Mouse (Mus musculus) layer of hippocampus, adult 8-10 months (tissue): ENCODE measurements around the gene Gm42372. TPM values are rescaled to one million over a fixed set of nuclear protein-coding genes. Genes with fewer than 3 reads are reported as not detected.
A peak's percentile ranks its signal among the peaks of the same experiment; 100 is the strongest.
"Not testable (repeated sequence)": the region's sequence is repeated elsewhere in the genome, so short reads cannot be mapped to it uniquely, and the experiment has no call there.

Experiments
- DNase-seq, 2 experiments: peaks; one replicate each; pipeline ENCODE4 v3.0.0; 2022; ENCODE audit warnings: low spot score in 2 of 2
- total RNA-seq, 4 experiments: library from RNA; stranded (reverse); gene quantifications; 2 replicates each; pipeline ENCODE4 v1.2.4; 2022

Gm42372 gene
- 10 to 100 TPM; 47.3 to 63.6 (median 51.9) TPM for total RNA-seq

DNA sequence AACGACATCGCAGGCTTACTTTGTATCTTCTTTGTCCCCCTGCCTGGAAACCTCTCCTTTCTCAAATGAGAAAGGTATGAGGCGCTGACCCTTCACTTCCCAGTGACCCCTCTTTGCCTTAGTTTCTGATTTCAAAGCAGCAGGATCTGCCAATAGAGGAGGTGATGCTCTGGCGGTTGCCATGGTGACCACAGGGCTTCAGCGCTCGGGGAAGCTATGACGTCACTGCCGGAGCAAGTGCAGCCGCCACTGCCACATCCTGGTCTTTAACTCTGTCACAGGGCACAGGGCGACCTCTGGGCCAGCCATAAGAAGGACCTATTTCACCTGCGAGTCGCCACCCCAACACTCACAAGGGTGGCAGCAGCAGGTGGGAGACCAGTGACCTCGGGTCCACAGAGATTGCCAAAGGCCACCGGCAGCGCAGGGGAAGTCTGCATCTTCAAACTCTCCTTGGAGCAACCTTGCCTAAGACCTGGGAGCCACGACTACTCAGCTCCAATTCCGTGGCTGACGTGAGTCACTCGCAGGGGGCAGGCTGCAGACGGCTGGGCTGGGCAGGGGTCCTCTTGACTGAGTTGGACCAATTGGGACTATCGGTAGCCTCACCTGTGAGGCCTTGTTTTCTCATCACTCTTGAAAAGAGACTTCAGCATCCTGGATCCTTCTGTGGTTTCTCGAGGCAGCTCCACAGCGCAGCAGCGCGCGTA, at the start of gene Gm42372:
Gm42372 (plus strand) TSS at position 228 of the 710 bp plus-strand sequence.
- DNase-seq: peak; percentile 89 to 92

DNA sequence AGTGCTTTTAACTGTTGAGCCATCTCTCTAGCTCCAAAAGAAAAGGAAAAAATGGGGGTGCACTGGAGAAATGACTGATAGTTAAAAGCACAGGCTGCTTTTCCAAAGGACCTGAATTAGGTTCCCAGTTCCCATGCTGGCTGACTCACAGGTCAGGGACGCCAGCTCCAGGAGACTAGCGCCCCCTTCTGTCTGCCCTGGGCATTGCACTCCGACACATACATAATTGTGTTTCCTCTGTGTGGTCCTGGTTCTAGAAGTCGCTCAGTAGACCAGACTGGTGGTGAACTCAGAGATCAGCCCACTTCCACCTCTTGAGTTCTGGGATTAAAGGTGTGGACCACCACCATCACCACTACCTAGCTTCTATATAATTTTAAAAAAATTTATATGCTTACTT, 45.6 kb upstream of the Gm42372 start:
- no peak for DNase-seq

DNA sequence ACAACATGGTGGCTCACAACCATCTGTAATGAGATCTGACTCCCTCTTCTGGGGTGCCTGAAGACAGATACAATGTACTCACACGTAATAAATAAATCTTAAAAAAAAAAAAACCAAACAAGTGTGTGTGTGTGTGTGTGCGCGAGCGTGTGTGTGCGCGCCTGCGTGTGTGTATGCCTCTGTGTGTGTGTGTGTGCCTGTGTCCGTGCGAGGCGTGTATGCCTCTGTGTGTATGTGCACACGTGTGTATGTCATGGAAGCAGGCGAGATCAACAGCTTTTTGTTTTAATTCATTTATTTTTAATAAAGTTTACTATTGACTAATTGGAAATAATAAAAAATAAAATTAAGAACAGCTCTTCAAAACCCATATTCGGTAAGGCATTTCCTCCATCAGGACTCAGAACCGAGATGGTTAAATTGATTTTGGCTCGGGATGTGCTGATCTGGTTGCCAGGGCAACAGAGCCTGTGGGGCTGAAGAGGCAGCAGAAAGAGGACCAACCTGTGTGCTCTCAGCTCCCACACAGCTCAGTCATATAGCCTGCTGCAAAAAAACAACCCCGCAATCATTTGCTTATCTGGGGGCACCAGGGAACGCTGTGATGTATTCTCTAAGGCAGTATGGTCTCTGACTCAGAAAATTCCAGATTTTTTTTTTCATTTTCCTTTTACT, 44.6 kb upstream of the Gm42372 start:
- DNase-seq: peak; percentile 75 to 83

DNA sequence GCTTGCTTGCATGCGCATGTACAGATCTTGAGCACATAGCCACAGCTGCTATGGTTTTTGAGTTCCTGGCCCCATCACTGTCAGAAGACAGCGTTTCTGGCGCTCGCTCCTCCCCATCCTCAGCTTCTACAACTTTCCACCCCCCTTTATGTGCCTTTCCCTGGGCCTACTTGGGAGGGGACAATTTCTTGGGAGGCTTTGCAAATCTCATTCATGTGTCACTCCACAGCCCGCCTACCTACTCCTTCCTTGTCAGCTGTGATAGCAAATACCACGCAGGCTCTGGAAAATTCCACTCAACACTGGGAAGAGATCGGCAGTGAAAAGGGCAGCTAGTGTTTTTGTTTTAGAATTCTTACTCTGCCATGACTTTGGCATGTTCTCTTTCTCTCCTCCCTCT, 42.6 kb upstream of the Gm42372 start:
- peak in 1 of 2 experiments; percentile 73 for DNase-seq

DNA sequence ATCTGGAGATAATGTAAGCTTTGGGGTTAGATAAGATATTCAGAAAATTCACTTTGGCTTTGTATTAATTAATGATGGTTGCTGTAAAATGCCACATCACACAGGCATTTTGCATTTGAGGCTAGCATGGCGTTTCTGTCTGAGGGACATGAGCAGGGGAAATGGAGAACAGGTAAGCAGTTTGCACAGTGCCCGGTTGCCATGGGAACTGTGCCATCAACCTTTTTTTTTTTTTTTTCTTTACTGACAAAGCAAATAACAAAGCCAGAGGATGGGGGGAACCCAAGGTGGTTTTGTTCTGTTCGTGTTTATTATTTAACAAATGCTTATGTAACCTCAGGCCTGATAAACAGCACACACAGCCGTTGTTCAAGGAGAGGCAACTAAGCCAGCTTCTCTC, 40.0 kb upstream of the Gm42372 start:
- no peak for DNase-seq

DNA sequence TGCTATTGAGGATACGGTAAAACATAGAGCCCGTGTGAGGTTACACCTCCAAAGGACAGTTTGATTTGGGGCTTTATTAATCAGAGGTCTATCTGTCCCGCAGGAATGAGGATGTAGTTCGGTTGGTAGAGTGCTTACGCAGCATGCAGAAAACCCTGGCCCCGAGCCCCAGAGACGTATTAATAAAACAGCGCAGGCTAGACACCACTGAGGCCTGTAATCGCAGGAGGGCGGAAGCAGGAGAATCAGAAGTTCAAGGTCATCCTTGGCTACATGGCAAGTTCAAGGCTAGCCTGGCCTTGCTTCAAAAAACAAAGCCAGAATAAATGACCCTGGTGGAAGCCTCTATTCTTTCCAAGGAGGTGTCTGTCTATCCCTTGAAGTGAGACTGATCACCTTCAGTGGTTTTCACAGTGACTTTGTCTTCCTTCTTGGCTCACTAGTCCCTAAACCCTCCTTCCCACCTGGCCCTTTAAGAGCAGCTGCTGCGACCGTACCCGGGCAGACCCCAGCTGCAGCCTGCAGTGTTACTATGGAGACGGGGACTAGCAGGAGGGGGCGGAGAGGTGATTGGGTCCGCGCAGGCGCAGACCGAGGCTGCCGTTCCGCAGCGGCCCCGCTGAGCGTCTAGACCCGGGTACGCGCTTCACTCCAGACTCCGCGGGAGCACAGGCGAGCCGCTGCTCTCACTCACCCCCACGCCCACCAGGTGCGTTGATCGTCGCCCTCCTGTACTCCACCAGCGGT, 38.7 kb upstream of the Gm42372 start, which contains the start of gene Pnmal2:
Pnmal2 (plus strand) TSS at position 622 of the 747 bp plus-strand sequence.
- DNase-seq: peak; percentile 87 to 89

DNA sequence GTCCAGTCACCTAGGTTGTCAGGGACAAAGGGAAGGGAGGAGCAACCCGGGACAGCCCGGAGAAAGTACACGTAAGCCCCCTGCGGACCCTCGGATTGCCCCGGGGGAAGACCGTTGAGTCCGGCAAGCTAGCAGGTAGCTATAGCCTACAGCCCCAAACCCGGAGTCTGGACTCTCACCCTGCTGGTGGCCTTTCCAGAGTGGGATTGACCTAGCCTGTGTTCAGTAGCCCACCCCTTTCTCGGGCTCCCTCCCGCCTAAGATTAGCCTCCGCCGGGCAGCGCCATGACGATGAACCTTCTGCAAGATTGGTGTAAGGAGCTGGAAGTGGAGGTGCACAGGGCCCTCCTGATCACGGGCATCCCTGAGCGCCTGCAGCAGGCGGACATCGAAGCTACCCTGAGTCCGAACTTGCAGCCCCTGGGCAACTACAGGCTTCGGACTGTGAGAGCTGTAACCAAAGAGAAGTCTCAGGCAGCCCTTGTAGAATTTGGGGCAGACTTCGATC, 38.0 kb upstream of the Gm42372 start:
- DNase-seq: no peak

DNA sequence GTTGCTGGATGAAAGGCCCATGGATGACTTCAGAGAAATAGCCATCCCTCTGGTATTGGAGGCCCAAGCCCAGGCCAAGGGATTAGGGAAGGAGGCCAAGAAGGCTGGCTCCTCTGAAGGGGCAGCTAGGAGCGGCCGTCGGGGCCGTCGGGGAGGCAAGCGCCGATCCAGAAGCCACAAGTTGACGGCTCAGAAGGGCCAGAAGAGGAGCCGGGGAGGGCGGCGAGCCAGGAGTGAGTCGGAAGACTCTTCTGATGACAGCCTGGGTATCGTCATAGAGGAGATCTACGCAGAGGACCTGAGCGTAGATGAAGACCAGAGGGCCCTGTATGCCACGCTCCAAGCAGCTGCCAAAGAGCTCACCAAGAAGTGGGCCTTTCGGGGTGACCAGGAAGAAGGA, 37.5 kb upstream of the Gm42372 start:
- DNase-seq: no peak

DNA sequence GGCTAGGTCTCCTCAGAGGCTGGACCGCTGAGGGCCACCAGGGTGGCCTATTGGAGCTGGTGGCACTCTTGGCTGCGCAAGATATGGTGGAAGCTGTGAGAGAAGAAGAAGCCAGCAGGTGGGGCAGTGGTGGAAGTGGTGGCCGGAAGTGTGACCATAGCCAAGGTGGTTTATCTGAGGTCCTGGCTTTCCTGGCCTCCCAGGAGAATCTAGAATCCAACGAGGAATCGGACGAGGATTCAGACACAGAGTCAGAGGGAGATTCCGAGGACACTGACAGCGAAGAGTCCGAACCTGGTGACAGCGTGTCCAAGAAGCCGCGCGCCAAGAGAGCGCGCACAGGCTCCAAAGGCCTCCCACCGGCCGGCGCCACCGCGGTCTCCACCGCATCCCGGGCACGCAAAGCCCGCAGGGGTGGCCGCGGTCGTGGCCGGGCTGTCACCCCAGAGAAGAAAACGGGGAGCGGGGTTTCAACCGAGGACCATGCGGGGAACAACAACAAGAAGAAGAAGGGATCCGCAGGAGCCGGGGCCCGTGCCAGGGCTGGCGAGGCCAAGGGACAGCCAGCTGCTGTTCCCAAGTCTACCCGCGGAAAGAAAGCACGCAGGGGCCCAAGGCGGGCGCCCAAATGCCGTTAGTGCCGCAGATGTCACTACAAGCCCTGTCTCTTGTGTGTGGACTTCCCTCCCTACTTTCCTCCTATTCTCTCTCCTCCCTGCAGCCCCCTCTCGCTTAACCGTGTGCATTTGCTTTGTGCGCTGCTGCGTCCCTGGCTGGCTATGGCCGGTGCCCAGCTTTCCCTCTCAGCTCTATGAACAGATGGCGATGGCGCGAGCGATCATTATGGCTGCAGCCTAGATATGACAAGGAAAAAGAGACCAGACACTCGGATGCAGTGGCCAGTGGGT, 36.2 kb upstream of the Gm42372 start:
- no peak for DNase-seq

DNA sequence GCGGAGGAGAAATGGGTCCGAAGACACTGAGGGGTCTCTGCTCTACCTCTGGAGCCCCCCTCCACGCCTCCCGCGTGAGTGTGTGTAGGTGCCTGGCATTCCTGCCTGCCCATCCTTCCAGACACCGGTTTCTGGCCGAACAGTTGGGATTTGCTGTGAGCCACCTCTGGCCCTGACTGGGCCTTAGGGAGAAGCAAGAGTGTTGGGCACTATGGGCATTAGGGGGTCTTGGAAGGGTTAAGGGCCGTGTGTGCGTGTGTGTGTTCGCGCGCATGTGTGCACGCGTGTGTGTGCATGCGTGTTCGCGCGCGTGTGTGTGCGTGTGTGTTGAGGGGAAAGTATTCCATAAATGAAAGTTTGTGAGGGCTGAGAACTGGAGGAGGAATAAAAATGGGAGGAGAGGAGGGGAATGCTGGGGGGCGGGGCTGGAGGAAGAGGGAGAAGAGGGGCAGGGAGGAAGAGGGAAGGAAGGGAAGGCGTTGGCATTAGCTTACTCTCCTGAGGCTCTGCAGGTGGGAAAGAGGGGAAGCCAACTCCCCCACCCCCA, 35.5 kb upstream of the Gm42372 start:
- no peak for DNase-seq

DNA sequence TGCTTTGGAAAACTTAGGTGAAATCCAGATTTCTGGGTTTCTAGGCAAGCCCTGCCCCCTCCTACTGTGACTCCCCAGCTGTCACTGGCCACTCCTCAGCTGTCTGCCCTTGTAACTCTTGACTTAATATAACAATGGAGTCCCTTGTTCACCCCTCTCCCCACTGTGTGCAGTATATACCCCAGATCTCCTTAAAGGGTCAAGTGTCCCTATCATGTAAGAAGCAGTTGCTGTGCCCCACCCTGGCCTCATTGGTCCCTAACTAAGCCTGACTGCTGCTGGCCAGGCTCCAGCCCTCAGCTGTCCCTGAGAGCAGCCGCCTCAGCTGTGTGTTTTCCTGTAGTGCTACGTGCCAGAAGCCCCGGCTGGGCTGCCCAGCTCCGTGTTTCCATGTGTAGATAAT, 34.9 kb upstream of the Gm42372 start:
- no peak for DNase-seq

DNA sequence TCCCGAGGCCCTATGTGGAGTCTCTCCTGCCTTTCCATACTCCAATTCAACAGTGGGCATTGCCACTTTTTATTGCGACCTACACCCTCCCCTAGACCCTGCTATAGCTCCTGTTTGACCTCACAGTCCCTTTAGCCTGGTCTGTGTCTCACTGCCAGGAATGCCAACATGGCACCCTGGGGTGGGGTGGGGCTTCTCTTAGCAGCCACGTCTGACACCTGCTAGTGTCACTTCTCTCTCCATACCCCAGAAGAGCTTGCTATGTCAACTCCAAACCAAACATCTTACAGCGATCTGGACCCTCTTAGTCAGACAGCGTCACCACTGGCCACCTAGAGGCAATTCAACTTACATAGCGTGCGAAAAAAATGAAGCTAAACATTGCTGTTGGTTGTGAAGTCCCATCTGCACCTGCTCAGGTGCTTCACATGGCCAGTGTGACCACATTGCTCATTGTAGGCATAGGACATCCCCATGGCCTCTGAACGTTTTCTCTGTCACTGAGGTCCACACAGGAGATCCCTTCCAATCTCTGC, 33.9 kb upstream of the Gm42372 start:
- DNase-seq: no peak

DNA sequence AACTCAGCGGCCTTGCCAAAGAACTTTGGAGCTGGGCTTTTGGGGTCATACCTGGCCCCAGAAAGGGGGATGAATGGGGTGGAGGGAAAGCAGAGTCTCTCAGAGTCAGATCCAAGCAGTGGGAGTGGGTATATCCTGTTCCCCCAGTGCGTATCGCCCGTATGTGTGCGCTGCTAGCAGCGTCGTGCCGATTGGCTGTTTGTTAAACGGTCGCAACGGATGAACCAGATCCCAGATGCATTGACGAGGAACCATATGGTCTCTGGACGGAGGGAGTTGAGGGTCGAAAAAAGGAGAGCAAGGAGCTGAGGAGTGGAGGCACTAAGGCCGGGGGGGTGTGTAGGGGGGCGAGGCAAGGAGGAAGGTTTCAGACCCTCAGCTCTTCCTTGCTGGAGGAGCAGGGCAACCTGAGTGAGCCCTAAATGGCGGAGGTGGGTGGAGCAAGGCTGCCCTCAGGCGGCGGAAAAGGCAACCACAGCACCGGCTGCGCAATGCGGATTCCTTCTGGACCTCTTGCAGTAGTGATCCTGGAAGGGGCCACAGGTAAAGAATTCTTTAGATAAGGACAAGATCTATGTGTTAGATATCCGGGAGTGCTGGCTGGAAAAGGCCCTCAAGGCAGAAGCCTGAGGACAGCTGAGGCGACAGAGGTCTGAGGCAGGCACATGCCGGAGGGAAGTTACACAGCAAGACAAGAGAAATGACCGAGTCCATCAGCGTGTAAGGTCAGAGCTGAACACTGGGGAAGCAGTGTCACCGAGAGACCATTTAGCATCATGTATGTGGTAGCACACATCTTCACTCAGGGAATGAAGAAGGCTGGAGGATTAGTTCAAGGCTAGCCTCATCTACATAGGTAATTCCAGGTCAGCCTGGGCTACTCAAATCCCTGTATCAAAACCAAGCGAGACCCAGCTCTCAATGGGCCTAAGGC, 32.7 kb upstream of the Gm42372 start:
- peak in 1 of 2 experiments; percentile 88 for DNase-seq

DNA sequence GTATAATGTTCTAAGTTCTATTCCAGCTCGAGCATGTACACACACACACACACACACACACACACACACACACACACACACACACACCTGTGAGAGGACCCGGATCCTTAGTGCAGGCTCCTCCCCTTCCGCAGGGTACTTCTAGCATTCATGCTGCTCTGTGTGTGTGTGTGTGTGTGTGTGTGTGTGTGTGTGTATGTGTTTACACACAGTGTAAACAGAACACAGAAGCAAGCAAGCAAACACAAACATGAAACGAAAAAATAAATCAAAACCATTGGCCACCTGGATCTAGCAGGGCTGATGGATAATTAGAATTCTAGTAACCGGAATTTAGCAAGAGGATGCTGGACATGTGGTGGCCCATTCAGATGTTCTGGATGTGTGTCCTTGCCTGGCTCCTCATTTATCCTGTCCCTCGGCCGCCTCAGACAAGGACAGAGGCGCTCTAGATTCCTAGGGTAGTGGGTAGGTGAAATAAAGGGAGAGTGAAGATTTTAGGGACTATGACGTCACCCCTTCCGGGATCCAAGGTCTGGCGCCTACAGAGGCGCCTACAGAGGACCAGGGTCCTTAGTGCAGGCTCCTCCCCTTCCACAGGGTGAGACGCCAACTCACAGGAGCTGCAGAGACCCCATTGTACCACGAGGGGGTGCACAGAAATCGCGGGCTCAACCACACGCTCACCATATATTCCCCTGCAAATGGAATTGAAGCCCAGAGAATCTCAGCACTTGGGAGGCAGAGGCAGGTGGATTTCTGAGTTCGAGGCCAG, 31.8 kb upstream of the Gm42372 start:
- peak; percentile 79 to 88 for DNase-seq

DNA sequence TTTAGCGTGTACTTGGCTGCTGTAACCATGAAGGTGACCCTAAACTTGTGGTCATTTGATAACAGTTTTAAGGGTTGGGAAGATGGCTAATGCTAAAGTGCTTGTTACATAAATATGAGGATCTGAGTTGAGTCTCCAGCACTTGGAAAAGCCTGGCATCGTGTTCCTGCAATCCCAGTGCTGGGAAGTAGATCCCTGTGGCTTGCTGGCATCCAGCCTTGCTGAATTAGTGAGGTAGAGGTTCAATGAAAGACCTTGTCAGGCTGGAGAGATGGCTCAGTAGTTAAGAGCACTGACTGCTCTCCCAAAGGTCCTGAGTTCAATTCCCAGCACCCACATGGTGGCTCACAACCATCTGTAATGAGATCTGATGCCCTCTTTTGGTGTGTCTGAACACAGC, 29.1 kb upstream of the Gm42372 start:
- not testable (repeated sequence) for DNase-seq

DNA sequence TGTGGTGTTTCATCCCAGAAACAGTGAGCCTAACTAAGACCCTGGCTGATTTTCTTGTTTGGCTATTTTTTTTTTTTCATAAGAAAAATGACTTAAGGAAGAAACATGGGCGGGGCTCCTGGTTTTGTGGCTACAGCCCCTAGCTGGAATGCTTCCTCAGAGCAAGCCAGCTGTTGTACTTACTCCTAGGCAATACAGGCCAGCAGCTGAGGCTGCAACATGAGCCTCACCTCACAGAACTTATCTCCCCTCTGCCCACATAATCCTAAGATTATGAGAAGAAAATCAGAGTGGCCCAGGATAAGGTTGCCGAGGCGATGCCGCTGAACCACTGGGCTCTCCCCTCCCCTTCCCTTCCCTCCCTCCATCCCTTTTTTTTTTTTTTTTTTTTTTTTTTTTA, 27.2 kb upstream of the Gm42372 start:
- DNase-seq: no peak

DNA sequence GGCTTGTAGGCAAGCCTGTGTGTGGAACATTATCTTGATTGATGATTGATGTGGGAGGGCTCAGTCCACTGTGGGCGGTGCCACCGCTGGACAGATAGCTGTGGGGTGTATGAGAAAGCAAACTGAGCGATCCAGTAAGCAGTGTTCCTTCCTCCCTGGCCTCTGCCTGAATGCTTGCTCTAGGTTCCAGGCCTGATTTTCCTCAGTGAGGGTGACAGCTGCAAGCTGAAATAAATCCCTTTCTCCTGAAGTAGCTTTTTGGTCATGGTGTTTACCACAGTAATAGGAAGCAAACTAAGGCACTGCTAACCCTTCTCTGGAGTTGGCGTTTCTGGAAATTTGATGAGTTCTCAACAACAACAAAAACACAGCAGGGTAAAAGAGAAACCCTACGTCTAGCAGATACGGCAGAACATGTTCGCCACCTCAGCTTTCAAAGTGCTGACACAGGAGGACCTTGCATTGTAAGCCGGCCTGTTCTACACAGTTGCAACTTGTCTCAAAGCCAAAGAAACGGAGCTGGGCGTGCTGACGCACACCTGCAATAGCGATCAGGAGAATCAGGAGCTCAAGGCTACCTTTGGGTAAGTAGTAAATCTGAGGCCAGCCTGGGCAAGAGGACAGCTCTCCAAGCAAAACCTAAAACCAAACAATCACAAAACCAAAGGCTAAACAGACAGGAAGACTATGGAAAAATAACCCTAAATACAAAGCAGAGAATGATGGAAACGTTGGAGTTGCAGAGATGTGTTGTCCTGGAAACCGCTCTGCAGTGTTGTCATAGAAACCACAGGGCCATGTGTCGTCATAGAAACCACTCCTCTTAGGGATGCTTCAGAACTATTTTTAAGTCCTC, 26.2 kb upstream of the Gm42372 start:
- DNase-seq: peak; percentile 69 to 81
